ENCODE assay signal across 18 mouse cellular contexts in genomic region chr9:55114752-55115151, GRCm38 (mm10). TPM values are rescaled to one million over a fixed set of nuclear protein-coding genes. Genes with fewer than 3 reads are reported as not detected.
DNase-seq lines count a peak whose midpoint lies in the region; ATAC-seq and TF ChIP-seq lines count a peak whose summit lies in the region.
"Had no signal": no experiment of that assay in that cellular context is flagged by ENCODE, and none has a peak within 500 bp of the region (broad histone marks: within the 10 kb centered on the region; RNA-seq: fewer than 3 reads in every experiment).

No protein-coding gene starts in this region.

- H3K9me3 ChIP-seq in lung, postnatal 0 days (ENCODE audit: low read length), result no peaks in the 10 kb centered on the region
- H3K9me3 ChIP-seq in forebrain, embryonic 13.5 days (replicated peaks), result no peaks in the 10 kb centered on the region
- H3K9me3 ChIP-seq: embryonic facial prominence, embryonic 12.5 days; heart, embryonic 13.5 days; kidney, embryonic 15.5 days; midbrain, embryonic 10.5 days had no signal

- TF ChIP-seq CTCF in lung, postnatal 0 days (IDR thresholded peaks at IDR 0.05), result peak; percentile 42

- 71% methylated on average over 1 of the region's 1 CpGs for WGBS in lung, postnatal 0 days
- 78% methylated on average over 1 of the region's 1 CpGs for WGBS in macrophage (ENCODE audit: missing documents)
- 95% methylated on average over 1 of the region's 1 CpGs for WGBS in forebrain, embryonic 13.5 days

- no peaks in the 10 kb centered on the region for H3K79me2 ChIP-seq in macrophage (ENCODE audit: inconsistent target)

- no peak overlapping the region for H3K4me3 ChIP-seq in lung, postnatal 0 days (ENCODE audit: low read depth, low read length)
- H3K4me3 ChIP-seq in macrophage (ENCODE audit: inconsistent target), result no peak overlapping the region
- H3K4me3 ChIP-seq in forebrain, embryonic 13.5 days, result no peak overlapping the region
- H3K4me3 ChIP-seq: embryonic facial prominence, embryonic 12.5 days; heart, embryonic 13.5 days; kidney, embryonic 15.5 days; midbrain, embryonic 10.5 days had no signal

- H3K27ac ChIP-seq in lung, postnatal 0 days (ENCODE audit: low read length), result no peak overlapping the region
- H3K27ac ChIP-seq in macrophage, result peak overlapping the region; percentile 36
- no peak overlapping the region for H3K27ac ChIP-seq in forebrain, embryonic 13.5 days
- H3K27ac ChIP-seq: embryonic facial prominence, embryonic 12.5 days; heart, embryonic 13.5 days; kidney, embryonic 15.5 days; midbrain, embryonic 10.5 days had no signal

- H3K9ac ChIP-seq in lung, postnatal 0 days (replicated peaks; ENCODE audit: low read depth), result no peak overlapping the region
- H3K9ac ChIP-seq in forebrain, embryonic 13.5 days, result no peak overlapping the region
- H3K9ac ChIP-seq: embryonic facial prominence, embryonic 12.5 days; heart, embryonic 13.5 days; kidney, embryonic 15.5 days had no signal

- DNase-seq in lung, postnatal 0 days (ENCODE audit: low spot score), result peak; percentile 28
- no peak for DNase-seq in lung, adult 18-20 months
- peak; percentile 46 for DNase-seq in MN1 (ENCODE audit: low spot score)
- DNase-seq in adrenal gland, adult 2 months, result peak; percentile 60
- no peak for DNase-seq in thymus, postnatal 25 days
- DNase-seq: cerebellum, adult 11 months; cerebellum, postnatal 36 days; gastrocnemius, postnatal 36 days; layer of hippocampus, postnatal 36 days; left cerebral cortex, postnatal 4 days; right cerebral cortex, postnatal 14 days had no signal

- H3K27me3 ChIP-seq in lung, postnatal 0 days (replicated peaks; ENCODE audit: insufficient read depth, low read length), result no peaks in the 10 kb centered on the region
- no peaks in the 10 kb centered on the region for H3K27me3 ChIP-seq in forebrain, embryonic 13.5 days
- H3K27me3 ChIP-seq: embryonic facial prominence, embryonic 12.5 days; heart, embryonic 13.5 days; kidney, embryonic 15.5 days had no signal

- no peaks in the 10 kb centered on the region for H3K4me1 ChIP-seq in lung, postnatal 0 days (ENCODE audit: insufficient read depth, low read depth, low read length)
- 0 out of 2 replicates have a peak, but pooled peaks cover 3% of the 10 kb centered on the region for H3K4me1 ChIP-seq in forebrain, embryonic 13.5 days
- H3K4me1 ChIP-seq: embryonic facial prominence, embryonic 12.5 days had no signal

- H3K4me2 ChIP-seq in lung, postnatal 0 days (replicated peaks; ENCODE audit: low read depth, low read length), result no peak overlapping the region
- no peak overlapping the region for H3K4me2 ChIP-seq in forebrain, embryonic 13.5 days
- H3K4me2 ChIP-seq: embryonic facial prominence, embryonic 12.5 days; heart, embryonic 13.5 days; kidney, embryonic 15.5 days; liver, embryonic 11.5 days had no signal

- no peak for TF ChIP-seq EP300 in lung, postnatal 0 days (IDR thresholded peaks at IDR 0.05)

- ATAC-seq in lung, postnatal 0 days, result peak; percentile 51
- no peak for ATAC-seq in forebrain, embryonic 13.5 days

- no peaks in the 10 kb centered on the region for H3K36me3 ChIP-seq in lung, postnatal 0 days (ENCODE audit: insufficient read depth, low read length)
- no peaks in the 10 kb centered on the region for H3K36me3 ChIP-seq in macrophage (ENCODE audit: inconsistent target)
- H3K36me3 ChIP-seq in forebrain, embryonic 13.5 days (ENCODE audit: poor library complexity, severe bottlenecking), result no peaks in the 10 kb centered on the region
- H3K36me3 ChIP-seq: embryonic facial prominence, embryonic 12.5 days; heart, embryonic 13.5 days; kidney, embryonic 15.5 days; midbrain, embryonic 10.5 days had no signal

RNA-seq across cellular contexts. Expression of gene Ube2q2, which starts 33.9 kb away (rescaled TPM):
- 24.5 and 26.1 TPM in 2 replicates for polyA plus RNA-seq in lung, postnatal 0 days (2015; fragmentation: Nextera tagmentation; extraction: Ambion mirVana)
- total RNA-seq in adrenal gland, adult 2 months (2021), result 10 to 100 TPM; 52.7 to 62.9 TPM
- polyA plus RNA-seq in adrenal gland, adult 2 months (2012; rRNA removed), result 28.8 and 35.3 TPM in 2 replicates
- 100 to 1,000 TPM in 3 of 26 experiments, 10 to 100 TPM in 23; 56.9 to 217 (median 80.4) TPM for total RNA-seq in macrophage (2018; cell fraction: chromatin; rRNA removed)
- 10 to 100 TPM; 38.7 to 75.7 (median 52.8) TPM for total RNA-seq in macrophage (2018; cell fraction: cytosol; rRNA removed)
- 100 to 1,000 TPM in 3 of 26 experiments, 10 to 100 TPM in 23; 33.1 to 124 (median 56.3) TPM for total RNA-seq in macrophage (2018; cell fraction: nucleus; rRNA removed)
- polyA plus RNA-seq in macrophage (2018), result 35.8 to 55.3 TPM (median 43.9 TPM) in 3 replicates
- 25.7 and 32.0 TPM in 2 replicates for polyA plus RNA-seq in forebrain, embryonic 13.5 days (2015; fragmentation: Nextera tagmentation; extraction: Ambion mirVana)

Comparison
In these comparisons a context has a peak if more than half of its experiments do, and no peak if none do; other contexts are left out.
1. DNase-seq: peak in lung, postnatal 0 days (single experiment), MN1 (single experiment) and adrenal gland, adult 2 months (single experiment); none in lung, adult 18-20 months (0 of 2) and thymus, postnatal 25 days (single experiment).